ENCODE assay signal across 8 mouse cellular contexts in the genomic region with DNA sequence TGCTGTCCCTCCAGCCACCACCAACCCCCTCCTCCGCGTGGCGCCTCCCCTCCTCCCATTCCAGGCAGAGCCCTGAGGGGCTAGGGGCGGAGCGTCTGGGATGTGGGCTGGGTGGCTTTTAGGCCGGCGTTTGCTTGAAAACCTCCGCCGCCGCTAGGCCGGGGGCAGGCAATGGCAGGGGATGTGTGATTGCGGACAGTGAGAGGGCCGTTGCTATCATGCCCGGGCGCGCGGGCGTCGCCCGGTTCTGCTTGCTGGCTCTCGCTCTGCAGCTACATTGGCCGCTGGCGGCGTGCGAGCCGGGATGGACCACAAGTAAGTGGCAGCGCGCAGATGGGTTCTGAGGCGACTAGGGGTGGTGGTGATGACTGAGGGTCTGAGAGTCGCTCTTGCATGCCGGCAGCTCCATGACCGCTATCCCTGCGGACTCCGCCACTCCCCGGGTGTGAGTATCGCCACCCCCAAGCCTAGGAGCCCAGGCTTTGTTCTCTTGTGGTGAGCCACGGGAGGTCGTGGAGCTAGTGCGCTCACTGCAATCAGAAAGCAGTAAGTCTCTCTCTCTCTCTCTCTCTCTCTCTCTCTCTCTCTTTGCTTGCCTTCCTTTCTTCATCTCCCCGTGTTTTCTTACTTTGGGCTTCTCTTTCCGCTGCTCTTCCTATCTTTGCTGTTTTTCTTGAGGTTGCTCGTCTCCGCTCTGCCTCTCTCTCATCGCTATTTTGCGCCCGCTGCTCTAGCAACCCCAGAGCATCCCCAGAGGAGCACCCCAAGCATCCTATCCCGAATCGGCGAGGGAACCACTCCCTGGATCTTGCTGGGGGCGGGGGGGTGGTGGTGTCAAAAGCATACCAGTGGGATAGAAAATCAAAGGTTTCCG. TPM values are rescaled to one million over a fixed set of nuclear protein-coding genes. Genes with fewer than 3 reads are reported as not detected.
DNase-seq lines count a peak whose midpoint lies in the region; ATAC-seq and TF ChIP-seq lines count a peak whose summit lies in the region.

Gene Adam19, plus strand, starts transcription at position 97 of the 874 bp plus-strand sequence.

- H3K27me3 ChIP-seq in forebrain, embryonic 11.5 days (ENCODE audit: control insufficient read depth, insufficient read depth, low read length), result peaks cover 4% of the 10 kb centered on the region
- no peaks in the 10 kb centered on the region for H3K27me3 ChIP-seq in heart, embryonic 14.5 days (ENCODE audit: control insufficient read depth, insufficient read depth, low read length)
- H3K27me3 ChIP-seq in liver, embryonic 14.5 days (ENCODE audit: control insufficient read depth, insufficient read depth, low read length), result peaks cover 45% of the 10 kb centered on the region

- DNase-seq in CD4-positive helper T cell, adult 2 months (ENCODE audit: low read depth, low spot score), result peak; percentile 66
- peak; percentile 67 for DNase-seq in brain, adult 2 months (ENCODE audit: low read depth, low spot score)
- peak; percentile 91 for DNase-seq in forebrain, embryonic 11.5 days (ENCODE audit: low spot score)
- peak; percentile 65 to 76 for DNase-seq in kidney, postnatal 25 days
- no peak for DNase-seq in liver, embryonic 14.5 days (ENCODE audit: low read depth in 3 of 3, low spot score in 3 of 3)
- peak; percentile 89 for DNase-seq in neural tube, embryonic 10.5 days (ENCODE audit: extremely low spot score, low spot score)
- peak; percentile 33 for DNase-seq in telencephalon, adult 2 months (ENCODE audit: low read depth, low spot score)

- peak within 1 kb of the TSS; percentile 59 for H3K4me3 ChIP-seq in forebrain, embryonic 11.5 days (ENCODE audit: low read depth, low read length)
- H3K4me3 ChIP-seq in heart, embryonic 14.5 days (ENCODE audit: control insufficient read depth in 1 of 2, insufficient read depth in 1 of 2, low read depth in 1 of 2, low read length in 2 of 2), result peak within 1 kb of the TSS; percentile 59 to 77
- H3K4me3 ChIP-seq in liver, embryonic 14.5 days (ENCODE audit: insufficient read depth in 1 of 2, low read depth in 2 of 2, low read length in 2 of 2), result peak within 1 kb of the TSS; percentile 21 to 39

- H3K9ac ChIP-seq in forebrain, embryonic 11.5 days (ENCODE audit: low read length), result peak within 1 kb of the TSS; percentile 75
- peak within 1 kb of the TSS; percentile 84 for H3K9ac ChIP-seq in heart, embryonic 14.5 days (ENCODE audit: low read length)
- no peak within 1 kb of the TSS for H3K9ac ChIP-seq in liver, embryonic 14.5 days (replicated peaks)

- H3K4me2 ChIP-seq in forebrain, embryonic 11.5 days (ENCODE audit: low read depth, low read length, severe bottlenecking), result peak within 1 kb of the TSS; percentile 77
- peak within 1 kb of the TSS; percentile 69 for H3K4me2 ChIP-seq in heart, embryonic 14.5 days (ENCODE audit: low read length)
- peak within 1 kb of the TSS; percentile 47 for H3K4me2 ChIP-seq in liver, embryonic 14.5 days (ENCODE audit: low read depth)

- no peak for TF ChIP-seq EP300 in liver, embryonic 14.5 days (IDR thresholded peaks at IDR 0.05; ENCODE audit: low read depth)

- no peaks in the 10 kb centered on the region for H3K36me3 ChIP-seq in forebrain, embryonic 11.5 days (ENCODE audit: control insufficient read depth, insufficient read depth, low read length)
- H3K36me3 ChIP-seq in heart, embryonic 14.5 days (ENCODE audit: control insufficient read depth, insufficient read depth, low read length), result peaks cover 11% of the 10 kb centered on the region
- H3K36me3 ChIP-seq in liver, embryonic 14.5 days (replicated peaks; ENCODE audit: control insufficient read depth, insufficient read depth, low read depth), result no peaks in the 10 kb centered on the region

- TF ChIP-seq CTCF in liver, embryonic 14.5 days (IDR thresholded peaks at IDR 0.05; ENCODE audit: low read depth), result peak; percentile 8; the same call in 1 of the 2 replicates

- no peaks in the 10 kb centered on the region for H3K9me3 ChIP-seq in forebrain, embryonic 11.5 days (ENCODE audit: control insufficient read depth, low read length)
- H3K9me3 ChIP-seq in heart, embryonic 14.5 days (ENCODE audit: control insufficient read depth, low read length), result no peaks in the 10 kb centered on the region
- H3K9me3 ChIP-seq in liver, embryonic 14.5 days (ENCODE audit: control insufficient read depth, low read length), result no peaks in the 10 kb centered on the region

- WGBS in forebrain, embryonic 11.5 days, result under 1% methylated on average over 49 of the region's 51 CpGs
- under 1% methylated on average over 50 of the region's 51 CpGs for WGBS in heart, embryonic 14.5 days
- WGBS in liver, embryonic 14.5 days (ENCODE audit: insufficient replicate concordance), result 2% methylated on average over 51 of the region's 51 CpGs

- H3K27ac ChIP-seq in forebrain, embryonic 11.5 days (ENCODE audit: low read depth, low read length), result peak within 1 kb of the TSS; percentile 55
- peak within 1 kb of the TSS; percentile 88 to 91 for H3K27ac ChIP-seq in heart, embryonic 14.5 days (replicated peaks in 1 of 2; ENCODE audit: control insufficient read depth in 1 of 2, insufficient read depth in 1 of 2, low read depth in 2 of 2, low read length in 2 of 2)
- no peak within 1 kb of the TSS for H3K27ac ChIP-seq in liver, embryonic 14.5 days

- ATAC-seq in forebrain, embryonic 11.5 days (replicated peaks; ENCODE audit: low FRiP score), result peak; percentile 86
- peak; percentile 78 for ATAC-seq in heart, embryonic 14.5 days (ENCODE audit: insufficient number of reproducible peaks, insufficient read depth, low FRiP score, low read depth)
- ATAC-seq in liver, embryonic 14.5 days (ENCODE audit: insufficient read depth), result peak; percentile 13; the same call in 1 of the 2 replicates

- peaks cover 4% of the 10 kb centered on the region; the same call in 1 of the 2 replicates for H3K4me1 ChIP-seq in forebrain, embryonic 11.5 days (replicated peaks; ENCODE audit: control insufficient read depth, insufficient read depth, low read length)
- H3K4me1 ChIP-seq in heart, embryonic 14.5 days (ENCODE audit: control insufficient read depth in 2 of 2, insufficient read depth in 2 of 2, low read length in 2 of 2), result peaks cover 8 to 37% of the 10 kb centered on the region in 2 experiments
- H3K4me1 ChIP-seq in liver, embryonic 14.5 days (replicated peaks; ENCODE audit: control insufficient read depth in 2 of 2, insufficient read depth in 2 of 2, low read length in 1 of 2), result no peaks in the 10 kb centered on the region; a peak in 1 of 4 replicates

RNA-seq across cellular contexts. Expression of gene Adam19, which starts in this region (rescaled TPM):
- polyA plus RNA-seq in forebrain, embryonic 11.5 days (2014; fragmentation: Nextera tagmentation; extraction: Ambion mirVana), result 7.9 and 8.3 TPM in 2 replicates
- 21.1 and 22.7 TPM in 2 replicates for polyA plus RNA-seq in heart, embryonic 14.5 days (2014; fragmentation: Nextera tagmentation; extraction: Ambion mirVana)
- polyA plus RNA-seq in liver, embryonic 14.5 days (2012; rRNA removed), result 1.1 and 1.2 TPM in 2 replicates
- polyA plus RNA-seq in liver, embryonic 14.5 days (2014; fragmentation: Nextera tagmentation; extraction: Ambion mirVana), result 0.60 and 0.69 TPM in 2 replicates

Comparison
In these comparisons a context has a peak if more than half of its experiments do, and no peak if none do; other contexts are left out.
1. DNase-seq: peak in CD4-positive helper T cell, adult 2 months (single experiment), brain, adult 2 months (single experiment), forebrain, embryonic 11.5 days (single experiment), kidney, postnatal 25 days (2 of 2), neural tube, embryonic 10.5 days (single experiment) and telencephalon, adult 2 months (single experiment); none in liver, embryonic 14.5 days (0 of 3).
2. ATAC-seq: peak in every context shown above with its lines; median percentile 86 in forebrain, embryonic 11.5 days; 78 in heart, embryonic 14.5 days; 13 in liver, embryonic 14.5 days.
3. Peak in every context shown above with its lines, with median percentiles within 50 percentile points of each other: H3K4me2 ChIP-seq and H3K4me3 ChIP-seq.